Mouse (Mus musculus) forebrain, postnatal 0 days (tissue): ENCODE measurements around the gene Slc34a3. TPM values are rescaled to one million over a fixed set of nuclear protein-coding genes. Genes with fewer than 3 reads are reported as not detected.

Experiments
- ATAC-seq: fragments of 200-750 bp; cut with Nextera tagmentation; 2 replicates; pipeline ENCODE4 v1.8.0; 2017; ENCODE audit warnings: mild to moderate bottlenecking, moderate library complexity
- DNase-seq: peaks from one replicate; pipeline ENCODE4 v3.0.0-alpha.2; 2015
- H3K27ac ChIP-seq: fragments of 300-500 bp; sonication (generic); 2 replicates; pipeline ENCODE4 v1.5.1; 2014; ENCODE audit warnings: low read depth, mild to moderate bottlenecking, antibody characterized with exemption, low read length, moderate library complexity, mixed read lengths
- H3K27me3 ChIP-seq: fragments of 300-500 bp; sonication (generic); 2 replicates; pipeline ENCODE4 v1.6.1; 2014; ENCODE audit warnings: mild to moderate bottlenecking, low read length, mixed read lengths; ENCODE audit not compliant: insufficient read depth
- H3K36me3 ChIP-seq: fragments of 300-500 bp; sonication (generic); 2 replicates; pipeline ENCODE4 v1.6.1; 2014; ENCODE audit warnings: mild to moderate bottlenecking, moderate library complexity; ENCODE audit not compliant: insufficient read depth
- H3K4me1 ChIP-seq: fragments of 300-500 bp; sonication (generic); 2 replicates; pipeline ENCODE4 v1.6.1; 2014; ENCODE audit warnings: antibody characterized with exemption; ENCODE audit not compliant: insufficient read depth
- H3K4me2 ChIP-seq: fragments of 300-500 bp; sonication (generic); 2 replicates; pipeline ENCODE4 v1.6.1; 2014; ENCODE audit warnings: low read depth, mild to moderate bottlenecking, moderate library complexity
- H3K4me3 ChIP-seq: fragments of 300-500 bp; sonication (generic); 2 replicates; pipeline ENCODE4 v1.5.1; 2014; ENCODE audit warnings: low read depth, low read length, mixed read lengths
- H3K9ac ChIP-seq: fragments of 300-500 bp; sonication (generic); 2 replicates; pipeline ENCODE4 v1.6.1; 2014; ENCODE audit warnings: mild to moderate bottlenecking
- H3K9me3 ChIP-seq: fragments of 300-500 bp; sonication (generic); 2 replicates; pipeline ENCODE4 v1.6.1; 2016; ENCODE audit warnings: low read length
- CTCF ChIP-seq: sonication (generic); IDR thresholded peaks from 2 replicates; pipeline ENCODE4 v1.5.1; 2016; ENCODE audit warnings: antibody characterized with exemption, control low read depth, low read depth
- WGBS: fragments of 180-500 bp; shearing (Covaris S2); extraction: QIAGEN DNeasy Blood & Tissue Kit; methylation state at CpG from one replicate; pipeline ENCODE4 v1.1.7; 2014; 5-methylcytosine and 5-hydroxymethylcytosine counted together
- polyA plus RNA-seq: library from polyadenylated mRNA; unstranded; fragments of >200 nt; fragmentation: Nextera tagmentation; extraction: Ambion mirVana; gene quantifications from 2 replicates; pipeline ENCODE4 v1.2.1, GENCODE M21; 2015
- total RNA-seq: library from RNA; depleted of rRNA; stranded (reverse); fragments of >200 nt; gene quantifications from 2 replicates; pipeline ENCODE4 v1.2.3, GENCODE M21; 2014

Gene Slc34a3
- total and polyA plus RNA-seq, 2 experiments from 2014 or later = not detected

GRCm38 (mm10) chr2:25227406-25227805, 6.8 kb downstream of the Slc34a3 start:
- TF ChIP-seq CTCF = no peak
- ATAC-seq (no peak), DNase-seq (no peak)
- Histone ChIP-seq H3K9ac (no peak overlapping the region), H3K9me3 (no peaks in the 10 kb centered on the region), H3K4me1 (peaks cover 18% of the 10 kb centered on the region; the same call in 1 of the 2 replicates), H3K27me3 (no peaks in the 10 kb centered on the region), H3K4me2 (no peak overlapping the region), H3K36me3 (no peaks in the 10 kb centered on the region), H3K4me3 (no peak overlapping the region), H3K27ac (no peak overlapping the region)
- WGBS = 91% methylated on average over 4 of the region's 4 CpGs

DNA sequence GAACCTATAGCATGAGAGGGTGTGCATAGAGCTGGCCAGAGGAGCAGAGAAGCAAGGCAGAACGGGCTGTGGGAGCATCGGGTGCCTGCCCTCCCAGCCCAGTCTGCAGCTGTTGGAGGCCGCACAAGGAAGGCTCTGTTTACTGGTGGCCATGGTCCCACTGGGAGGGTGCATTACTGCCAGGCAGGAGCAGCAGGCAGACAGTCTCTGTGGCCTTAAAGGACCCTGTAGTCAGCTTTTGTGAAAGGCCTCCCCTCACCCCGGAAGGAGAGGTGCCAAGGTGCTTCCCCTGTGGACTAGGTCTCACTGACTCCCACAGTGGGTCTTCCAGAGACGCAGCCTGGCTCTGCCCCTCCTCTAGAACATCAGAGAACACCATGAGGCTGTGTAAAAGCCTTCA, 7.3 kb downstream of the Slc34a3 start:
- DNase-seq (no peak), ATAC-seq (no peak)
- peaks cover 18% of the 10 kb centered on the region; the same call in 1 of the 2 replicates for H3K4me1 ChIP-seq
- H3K36me3 ChIP-seq = no peaks in the 10 kb centered on the region
- no peaks in the 10 kb centered on the region for H3K27me3 ChIP-seq
- H3K9me3 ChIP-seq = no peaks in the 10 kb centered on the region
- H3K27ac ChIP-seq = no peak overlapping the region; the same call in 1 of the 2 replicates
- no peak overlapping the region for H3K4me3 ChIP-seq
- H3K9ac ChIP-seq = no peak overlapping the region
- WGBS = 83% methylated on average over 5 of the region's 5 CpGs
- no peak for TF ChIP-seq CTCF
- no peak overlapping the region for H3K4me2 ChIP-seq

GRCm38 (mm10) chr2:25225811-25226379, 8.3 kb downstream of the Slc34a3 start:
- no peak for TF ChIP-seq CTCF
- ATAC-seq = no peak
- WGBS = 73% methylated on average over 8 of the region's 8 CpGs
- Histone ChIP-seq H3K9ac (no peak overlapping the region), H3K9me3 (no peaks in the 10 kb centered on the region), H3K4me1 (peaks cover 18% of the 10 kb centered on the region; the same call in 1 of the 2 replicates), H3K4me2 (peak overlapping the region; percentile 58; the same call in 1 of the 2 replicates), H3K36me3 (no peaks in the 10 kb centered on the region), H3K27me3 (no peaks in the 10 kb centered on the region), H3K4me3 (no peak overlapping the region), H3K27ac (peak overlapping the region; percentile 96)
- DNase-seq = no peak

DNA sequence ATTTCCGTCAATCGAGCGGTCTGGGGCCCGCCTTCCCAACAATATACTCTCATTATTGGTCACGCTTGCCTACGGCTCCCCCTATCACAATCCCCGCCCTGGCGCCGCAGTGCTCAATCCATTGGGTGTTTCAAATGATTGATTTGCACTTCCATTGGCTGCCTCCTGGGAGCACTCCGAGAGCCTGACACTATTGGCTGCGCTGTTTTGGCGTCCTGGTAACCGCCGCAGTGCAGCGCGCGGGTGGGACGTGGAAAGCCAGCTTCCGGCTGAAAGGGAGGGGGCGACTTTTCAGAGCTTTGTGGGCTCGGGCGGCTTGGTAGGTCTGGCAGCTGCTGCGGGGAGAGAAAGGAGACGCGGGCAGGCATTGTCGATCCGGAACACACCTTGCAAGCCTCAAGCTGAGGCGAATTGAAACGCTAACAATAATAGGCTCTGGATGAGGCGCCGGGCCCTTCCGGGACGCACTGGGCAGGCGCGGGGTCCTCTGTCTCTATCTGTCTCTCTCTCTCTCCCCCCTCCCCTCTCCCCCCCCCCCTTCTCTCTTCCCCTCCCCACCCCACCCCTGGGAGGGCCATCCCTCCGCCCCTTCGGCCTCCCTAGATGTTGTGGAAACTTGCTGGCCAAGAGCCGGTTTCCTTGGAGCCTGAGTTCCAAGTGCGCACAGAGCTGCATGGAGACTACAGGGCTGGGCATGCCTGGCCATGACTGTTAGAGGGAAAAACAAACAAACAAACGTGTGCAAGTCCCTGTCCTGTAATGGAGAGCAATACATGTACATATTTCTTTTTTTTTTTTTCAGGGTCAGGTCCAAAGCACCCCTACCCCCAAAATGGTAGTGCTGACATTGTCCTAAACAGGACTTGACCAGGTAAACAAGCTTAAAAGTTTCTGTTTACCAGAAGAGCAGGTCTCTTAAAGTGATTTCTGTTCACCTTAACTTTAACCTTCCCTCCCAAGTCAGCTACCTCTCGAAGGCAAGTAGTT, 9.1 kb downstream of the Slc34a3 start:
- H3K27ac ChIP-seq = peak overlapping the region; percentile 96
- 2% methylated on average over 41 of the region's 41 CpGs for WGBS
- peak overlapping the region; percentile 63 for H3K9ac ChIP-seq
- DNase-seq (peak; percentile 100), ATAC-seq (peak; percentile 96)
- no peaks in the 10 kb centered on the region for H3K36me3 ChIP-seq
- TF ChIP-seq CTCF = 0 out of 2 replicates have a peak, but pooled peaks have one; percentile 11
- peak overlapping the region; percentile 88 for H3K4me3 ChIP-seq
- no peaks in the 10 kb centered on the region for H3K9me3 ChIP-seq
- peak overlapping the region; percentile 58 for H3K4me2 ChIP-seq
- no peaks in the 10 kb centered on the region for H3K27me3 ChIP-seq
- H3K4me1 ChIP-seq = peaks cover 18% of the 10 kb centered on the region; the same call in 1 of the 2 replicates

- Histone ChIP-seq H3K4me1 (peaks cover 18% of the 10 kb centered on the region; the same call in 1 of the 2 replicates), H3K9ac (peak within 1 kb of the TSS; percentile 86), H3K9me3 (no peaks in the 10 kb centered on the region), H3K27me3 (no peaks in the 10 kb centered on the region), H3K27ac (peak within 1 kb of the TSS; percentile 96), H3K4me2 (peak within 1 kb of the TSS; percentile 78), H3K36me3 (no peaks in the 10 kb centered on the region), H3K4me3 (peak within 1 kb of the TSS; percentile 88)
- 3% methylated on average over 17 of the region's 17 CpGs for WGBS
- peak; percentile 60 for TF ChIP-seq CTCF
- no peak for DNase-seq
- no peak for ATAC-seq
Measured at GRCm38 (mm10) chr2:25224492-25224765, 9.7 kb downstream of the Slc34a3 start, which contains the start of gene Tubb4b. Gene Tubb4b, minus strand, starts transcription at chr2:25224702.

DNA sequence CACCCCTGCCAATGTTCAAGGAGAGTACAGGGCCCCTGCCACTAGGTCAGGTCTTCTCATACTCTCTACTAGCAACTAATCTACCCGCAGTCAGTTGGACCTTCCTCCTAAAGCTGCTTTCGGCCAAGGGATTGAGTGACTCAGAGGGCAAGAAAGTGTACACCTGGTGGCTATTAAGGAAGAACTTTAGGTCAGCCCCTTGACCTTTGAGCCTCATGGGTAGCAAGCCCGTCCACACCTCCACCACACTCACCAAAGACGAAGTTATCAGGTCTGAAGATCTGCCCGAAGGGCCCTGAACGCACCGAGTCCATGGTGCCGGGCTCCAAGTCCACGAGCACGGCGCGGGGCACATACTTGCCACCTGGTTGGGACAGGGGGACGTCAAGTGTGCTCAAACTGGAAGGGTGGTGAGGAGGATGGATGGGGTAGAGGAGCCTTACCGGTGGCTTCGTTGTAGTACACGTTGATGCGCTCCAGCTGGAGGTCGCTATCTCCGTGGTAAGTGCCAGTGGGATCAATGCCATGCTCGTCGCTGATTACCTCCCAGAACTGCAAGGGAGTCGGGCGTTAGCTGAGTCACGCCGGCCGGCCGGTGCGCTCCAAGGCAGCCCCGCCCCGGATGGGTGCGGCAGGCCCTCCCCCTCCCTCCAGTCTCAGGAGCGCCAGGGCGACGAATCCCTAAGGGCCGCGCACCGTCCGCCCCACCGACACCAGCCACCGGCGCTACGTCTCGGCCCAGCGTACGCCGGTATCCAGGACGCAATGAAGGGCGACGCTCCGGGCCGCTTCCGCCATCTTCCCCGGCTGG, 10.3 kb downstream of the Slc34a3 start:
- H3K9ac ChIP-seq = peak overlapping the region; percentile 86
- H3K36me3 ChIP-seq = no peaks in the 10 kb centered on the region
- no peaks in the 10 kb centered on the region for H3K9me3 ChIP-seq
- H3K4me1 ChIP-seq = peaks cover 15% of the 10 kb centered on the region; the same call in 1 of the 2 replicates
- no peak for DNase-seq
- H3K4me2 ChIP-seq = peak overlapping the region; percentile 78
- no peak for TF ChIP-seq CTCF
- no peaks in the 10 kb centered on the region for H3K27me3 ChIP-seq
- H3K4me3 ChIP-seq = peak overlapping the region; percentile 88
- peak; percentile 7 for ATAC-seq
- peak overlapping the region; percentile 92 for H3K27ac ChIP-seq
- WGBS = 3% methylated on average over 53 of the region's 53 CpGs
